Mouse (Mus musculus) mouse embryonic stem cell (cell line): ENCODE measurements at regions not wholly inside any gene's neighbourhood (a gene's known extent, or its start where the extent isn't known, plus 50 kb on each side); places are given as distances from the start of the nearest gene placed in this dataset.

ENCODE experiments used
- in situ Hi-C, 2 experiments: fragments of 300-500 bp; cut with MboI; formaldehyde crosslinking; loops; 1 replicate in 1 of 2; 3 replicates in 1 of 2; pipeline ENCODE4 v1.14.3; 2019 to 2020; ENCODE audit warnings: low sequenced_read_pairs in 2 of 2, low pct_unique_long_range_greater_than_20kb in 1 of 2, mixed read lengths in 1 of 2; ENCODE audit not compliant: unreplicated experiment in 1 of 2

- in situ Hi-C loops = loop anchor here in 1 of 2 experiments (25.0 kb wide), 1 partner anchor 372 kb away; no protein-coding TSS in a partner anchor
These were observed 185.4 kb upstream of the Mageb4 start for GRCm38 (mm10) chrX:86490309-86490708.
